8 mouse cellular contexts compared by ENCODE assay signal in the genomic region with DNA sequence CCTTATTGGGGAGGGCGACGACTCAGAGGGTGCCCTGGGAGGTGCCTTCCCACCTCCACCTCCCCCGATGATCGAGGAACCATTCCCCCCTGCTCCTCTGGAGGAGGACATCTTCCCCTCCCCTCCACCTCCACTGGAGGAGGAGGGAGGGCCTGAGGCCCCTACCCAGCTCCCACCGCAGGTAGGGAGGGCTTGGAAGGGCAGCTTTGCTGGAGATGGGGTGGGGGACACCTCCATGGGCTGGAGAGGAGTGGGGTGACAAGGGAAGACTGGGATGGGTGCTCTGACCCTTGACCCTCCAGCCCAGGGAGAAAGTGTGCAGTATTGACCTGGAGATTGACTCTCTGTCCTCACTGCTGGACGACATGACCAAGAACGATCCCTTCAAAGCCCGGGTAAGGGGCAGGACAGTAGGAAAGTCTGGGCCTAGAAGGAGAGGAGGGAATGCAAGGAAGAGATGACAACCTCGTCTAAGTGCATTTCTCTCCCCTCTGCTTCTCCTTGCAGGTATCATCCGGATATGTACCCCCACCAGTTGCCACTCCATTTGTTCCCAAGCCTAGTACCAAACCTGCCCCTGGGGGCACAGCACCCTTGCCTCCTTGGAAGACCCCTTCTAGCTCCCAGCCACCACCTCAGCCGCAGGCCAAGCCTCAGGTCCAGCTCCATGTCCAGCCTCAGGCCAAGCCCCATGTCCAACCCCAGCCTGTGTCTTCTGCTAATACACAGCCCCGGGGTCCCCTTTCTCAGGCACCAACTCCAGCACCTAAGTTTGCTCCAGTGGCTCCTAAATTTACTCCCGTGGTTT. TPM values are rescaled to one million over a fixed set of nuclear protein-coding genes. Genes with fewer than 3 reads are reported as not detected.
DNase-seq lines count a peak whose midpoint lies in the region; ATAC-seq and TF ChIP-seq lines count a peak whose summit lies in the region.

No protein-coding gene starts in this region.

- H3K9me3 ChIP-seq in lung, embryonic 14.5 days (ENCODE audit: low read depth, low read length): no peaks in the 10 kb centered on the region
- H3K9me3 ChIP-seq in intestine, embryonic 15.5 days: no peaks in the 10 kb centered on the region
- no peaks in the 10 kb centered on the region for H3K9me3 ChIP-seq in neural tube, embryonic 15.5 days (replicated peaks)

- H3K9ac ChIP-seq in lung, embryonic 14.5 days: peak overlapping the region; percentile 92
- H3K9ac ChIP-seq in intestine, embryonic 15.5 days: peak overlapping the region; percentile 88
- H3K9ac ChIP-seq in neural tube, embryonic 15.5 days (replicated peaks): peak overlapping the region; percentile 86

- no peak for DNase-seq in lung, embryonic 14.5 days
- no peak for DNase-seq in lung, postnatal 10 days
- DNase-seq in layer of hippocampus, adult 11-12 months (ENCODE audit: low spot score): no peak
- DNase-seq in urinary bladder, postnatal 14 days (ENCODE audit: low spot score): no peak
- no peak for DNase-seq in urinary bladder, postnatal 4 days (ENCODE audit: low spot score in 2 of 2)

- H3K4me1 ChIP-seq in lung, embryonic 14.5 days (ENCODE audit: insufficient read depth): peaks cover 29% of the 10 kb centered on the region
- peaks cover 41% of the 10 kb centered on the region for H3K4me1 ChIP-seq in intestine, embryonic 15.5 days (replicated peaks)
- H3K4me1 ChIP-seq in neural tube, embryonic 15.5 days: peaks cover 52% of the 10 kb centered on the region

- ATAC-seq in lung, embryonic 14.5 days (ENCODE audit: insufficient read depth): no peak
- ATAC-seq in erythroid progenitor cell, adult 5-6 weeks (replicated peaks; ENCODE audit: low FRiP score, poor library complexity, severe bottlenecking): 0 out of 2 replicates have a peak, but pooled peaks have one; percentile 11
- ATAC-seq in intestine, embryonic 15.5 days: no peak
- ATAC-seq in neural tube, embryonic 15.5 days (ENCODE audit: low FRiP score): no peak

- no peaks in the 10 kb centered on the region for H3K27me3 ChIP-seq in lung, embryonic 14.5 days (ENCODE audit: insufficient read depth, low read length)
- no peaks in the 10 kb centered on the region for H3K27me3 ChIP-seq in intestine, embryonic 15.5 days (replicated peaks)
- H3K27me3 ChIP-seq in neural tube, embryonic 15.5 days (replicated peaks): no peaks in the 10 kb centered on the region

- H3K4me2 ChIP-seq in lung, embryonic 14.5 days: peak overlapping the region; percentile 85
- peak overlapping the region; percentile 90 for H3K4me2 ChIP-seq in intestine, embryonic 15.5 days (replicated peaks)
- H3K4me2 ChIP-seq in neural tube, embryonic 15.5 days: peak overlapping the region; percentile 77

- H3K27ac ChIP-seq in lung, embryonic 14.5 days (ENCODE audit: low read depth): peak overlapping the region; percentile 99; the same call in 1 of the 2 replicates
- peak overlapping the region; percentile 98 for H3K27ac ChIP-seq in intestine, embryonic 15.5 days
- no peak overlapping the region for H3K27ac ChIP-seq in neural tube, embryonic 15.5 days (replicated peaks)

- H3K4me3 ChIP-seq in lung, embryonic 14.5 days (ENCODE audit: low read depth, low read length): peak overlapping the region; percentile 85
- peak overlapping the region; percentile 83 for H3K4me3 ChIP-seq in intestine, embryonic 15.5 days (replicated peaks)
- peak overlapping the region; percentile 61 for H3K4me3 ChIP-seq in neural tube, embryonic 15.5 days (replicated peaks)

- TF ChIP-seq CTCF in lung, embryonic 14.5 days (IDR thresholded peaks at IDR 0.05; ENCODE audit: low read depth): no peak

- 35% methylated on average over 13 of the region's 13 CpGs for WGBS in lung, embryonic 14.5 days
- WGBS in intestine, embryonic 15.5 days: 46% methylated on average over 13 of the region's 13 CpGs
- whole genome bisulfite sequencing in neural tube, embryonic 15.5 days: 41% methylated on average over 13 of the region's 13 CpGs

- H3K36me3 ChIP-seq in lung, embryonic 14.5 days (ENCODE audit: insufficient read depth): peaks cover 48% of the 10 kb centered on the region
- peaks cover 6% of the 10 kb centered on the region; the same call in 1 of the 2 replicates for H3K36me3 ChIP-seq in intestine, embryonic 15.5 days
- peaks cover 17% of the 10 kb centered on the region for H3K36me3 ChIP-seq in neural tube, embryonic 15.5 days

RNA-seq across cellular contexts. Expression of a gene that starts 1.7 kb away (rescaled TPM):
- polyA plus RNA-seq in lung, embryonic 14.5 days (2014; fragmentation: Nextera tagmentation; extraction: Ambion mirVana): 194 and 198 TPM in 2 replicates
- total RNA-seq in erythroid progenitor cell, adult 5-6 weeks (2015; ENCODE audit: low replicate concordance): 37.3 and 45.0 TPM in 2 replicates
- 5.9 and 12.8 TPM in 2 replicates for total RNA-seq in erythroid progenitor cell, adult 5-6 weeks (2017; ENCODE audit: low replicate concordance)
- polyA plus RNA-seq in intestine, embryonic 15.5 days (2015; fragmentation: Nextera tagmentation; extraction: Ambion mirVana): 82.7 and 83.4 TPM in 2 replicates
- polyA plus RNA-seq in neural tube, embryonic 15.5 days (2015; fragmentation: Nextera tagmentation; extraction: Ambion mirVana): 60.0 and 72.5 TPM in 2 replicates

RNA-seq across cellular contexts. Expression of a gene that starts 21.9 kb away (rescaled TPM):
- 5.7 and 7.0 TPM in 2 replicates for polyA plus RNA-seq in lung, embryonic 14.5 days (2014; fragmentation: Nextera tagmentation; extraction: Ambion mirVana)
- total RNA-seq in erythroid progenitor cell, adult 5-6 weeks (2015; ENCODE audit: low replicate concordance): not detected in 2 replicates
- not detected in 2 replicates for total RNA-seq in erythroid progenitor cell, adult 5-6 weeks (2017; ENCODE audit: low replicate concordance)
- 7.6 TPM in 2 replicates for polyA plus RNA-seq in intestine, embryonic 15.5 days (2015; fragmentation: Nextera tagmentation; extraction: Ambion mirVana)
- 0.24 and 1.9 TPM in 2 replicates for polyA plus RNA-seq in neural tube, embryonic 15.5 days (2015; fragmentation: Nextera tagmentation; extraction: Ambion mirVana)

RNA-seq across cellular contexts. Expression of a gene that starts 26.7 kb away (rescaled TPM):
- polyA plus RNA-seq in lung, embryonic 14.5 days (2014; fragmentation: Nextera tagmentation; extraction: Ambion mirVana): 0.11 and 0.13 TPM in 2 replicates
- total RNA-seq in erythroid progenitor cell, adult 5-6 weeks (2015; ENCODE audit: low replicate concordance): not detected in 2 replicates
- total RNA-seq in erythroid progenitor cell, adult 5-6 weeks (2017; ENCODE audit: low replicate concordance): not detected in 2 replicates
- polyA plus RNA-seq in intestine, embryonic 15.5 days (2015; fragmentation: Nextera tagmentation; extraction: Ambion mirVana): 0.20 and 0.25 TPM in 2 replicates
- 6.9 and 8.2 TPM in 2 replicates for polyA plus RNA-seq in neural tube, embryonic 15.5 days (2015; fragmentation: Nextera tagmentation; extraction: Ambion mirVana)

RNA-seq across cellular contexts. Expression of a gene that starts 48.9 kb away (rescaled TPM):
- polyA plus RNA-seq in lung, embryonic 14.5 days (2014; fragmentation: Nextera tagmentation; extraction: Ambion mirVana): not detected in 2 replicates
- not detected in 2 replicates for total RNA-seq in erythroid progenitor cell, adult 5-6 weeks (2015; ENCODE audit: low replicate concordance)
- total RNA-seq in erythroid progenitor cell, adult 5-6 weeks (2017; ENCODE audit: low replicate concordance): not detected in 2 replicates
- not detected in 2 replicates for polyA plus RNA-seq in intestine, embryonic 15.5 days (2015; fragmentation: Nextera tagmentation; extraction: Ambion mirVana)
- polyA plus RNA-seq in neural tube, embryonic 15.5 days (2015; fragmentation: Nextera tagmentation; extraction: Ambion mirVana): not detected in 2 replicates

RNA-seq across cellular contexts. Expression of a gene that starts 54.1 kb away (rescaled TPM):
- polyA plus RNA-seq in lung, embryonic 14.5 days (2014; fragmentation: Nextera tagmentation; extraction: Ambion mirVana): not detected in 2 replicates
- not detected in 2 replicates for total RNA-seq in erythroid progenitor cell, adult 5-6 weeks (2015; ENCODE audit: low replicate concordance)
- not detected in 2 replicates for total RNA-seq in erythroid progenitor cell, adult 5-6 weeks (2017; ENCODE audit: low replicate concordance)
- polyA plus RNA-seq in intestine, embryonic 15.5 days (2015; fragmentation: Nextera tagmentation; extraction: Ambion mirVana): not detected in 2 replicates
- not detected in 2 replicates for polyA plus RNA-seq in neural tube, embryonic 15.5 days (2015; fragmentation: Nextera tagmentation; extraction: Ambion mirVana)
